Mouse (Mus musculus): Measurements from ENCODE around the gene Mrps21. TPM values are rescaled to one million over a fixed set of nuclear protein-coding genes. Genes with fewer than 3 reads are reported as not detected.

The Mrps21 gene
- polyA plus RNA-seq, 1 experiment from 2014 or later: 362 TPM

Other genes starting within 250 kb of the Mrps21 start
- 46.5 and 53.1 TPM in 2 replicates for gene Ensa, start 246.5 kb downstream of the Mrps21 start, polyA plus RNA-seq (2015; fragmentation: Nextera tagmentation; extraction: Ambion mirVana)
- 36.0 and 36.2 TPM in 2 replicates for gene Mcl1, start 212.7 kb downstream of the Mrps21 start, polyA plus RNA-seq (2015; fragmentation: Nextera tagmentation; extraction: Ambion mirVana)
- gene Adamtsl4, start 183.6 kb downstream of the Mrps21 start, polyA plus RNA-seq (2015; fragmentation: Nextera tagmentation; extraction: Ambion mirVana): 4.8 and 7.3 TPM in 2 replicates
- gene Ecm1, start 131.9 kb downstream of the Mrps21 start, polyA plus RNA-seq (2015; fragmentation: Nextera tagmentation; extraction: Ambion mirVana): 61.1 and 68.7 TPM in 2 replicates
- 39.5 and 40.0 TPM in 2 replicates for gene Tars2, start 111.3 kb downstream of the Mrps21 start, polyA plus RNA-seq (2015; fragmentation: Nextera tagmentation; extraction: Ambion mirVana)
- 17.1 and 18.0 TPM in 2 replicates for gene Rprd2, start 52.7 kb downstream of the Mrps21 start, polyA plus RNA-seq (2015; fragmentation: Nextera tagmentation; extraction: Ambion mirVana)
- 25.0 and 29.1 TPM in 2 replicates for gene Prpf3, start 15.6 kb downstream of the Mrps21 start, polyA plus RNA-seq (2015; fragmentation: Nextera tagmentation; extraction: Ambion mirVana)
- gene Ciart, start 10.7 kb upstream of the Mrps21 start, polyA plus RNA-seq (2015; fragmentation: Nextera tagmentation; extraction: Ambion mirVana): 5.7 and 6.2 TPM in 2 replicates
- 38.1 and 41.8 TPM in 2 replicates for gene BC028528, start 20.5 kb upstream of the Mrps21 start, polyA plus RNA-seq (2015; fragmentation: Nextera tagmentation; extraction: Ambion mirVana)
- 28.8 and 33.9 TPM in 2 replicates for gene Aph1a, start 22.4 kb upstream of the Mrps21 start, polyA plus RNA-seq (2015; fragmentation: Nextera tagmentation; extraction: Ambion mirVana)
- 26.1 and 31.5 TPM in 2 replicates for gene Car14, start 33.2 kb upstream of the Mrps21 start, polyA plus RNA-seq (2015; fragmentation: Nextera tagmentation; extraction: Ambion mirVana)
- gene Anp32e, start 57.7 kb upstream of the Mrps21 start, polyA plus RNA-seq (2015; fragmentation: Nextera tagmentation; extraction: Ambion mirVana): 164 and 182 TPM in 2 replicates
- gene Plekho1, start 124.5 kb upstream of the Mrps21 start, polyA plus RNA-seq (2015; fragmentation: Nextera tagmentation; extraction: Ambion mirVana): 59.2 and 64.8 TPM in 2 replicates
- gene Vps45, start 186.9 kb upstream of the Mrps21 start, polyA plus RNA-seq (2015; fragmentation: Nextera tagmentation; extraction: Ambion mirVana): 33.6 and 34.9 TPM in 2 replicates
- 14.9 and 17.2 TPM in 2 replicates for gene Otud7b, start 233.0 kb upstream of the Mrps21 start, polyA plus RNA-seq (2015; fragmentation: Nextera tagmentation; extraction: Ambion mirVana)